Mouse (Mus musculus): ENCODE measurements around the gene Sorcs3. TPM values are rescaled to one million over a fixed set of nuclear protein-coding genes. Genes with fewer than 3 reads are reported as not detected.
A peak's percentile ranks its signal among the peaks of the same experiment; 100 is the strongest.

Sorcs3 gene
- total RNA-seq (2014; fragmentation: Nextera tagmentation) (not detected in 2 replicates), total RNA-seq (2017) (not detected in 2 replicates)

GRCm38 (mm10) chr19:48205929-48206814 lies at the start of gene Sorcs3:
TSS of gene Sorcs3 (plus strand) at chr19:48206025.
- ATAC-seq (replicated peaks; ENCODE audit: low FRiP score, low TSS enrichment, poor library complexity, severe bottlenecking): no peak

- ATAC-seq (replicated peaks; ENCODE audit: low FRiP score, low TSS enrichment, poor library complexity, severe bottlenecking): no peak
These were observed 40.5 kb upstream of the Sorcs3 start for GRCm38 (mm10) chr19:48165341-48165740.

DNA sequence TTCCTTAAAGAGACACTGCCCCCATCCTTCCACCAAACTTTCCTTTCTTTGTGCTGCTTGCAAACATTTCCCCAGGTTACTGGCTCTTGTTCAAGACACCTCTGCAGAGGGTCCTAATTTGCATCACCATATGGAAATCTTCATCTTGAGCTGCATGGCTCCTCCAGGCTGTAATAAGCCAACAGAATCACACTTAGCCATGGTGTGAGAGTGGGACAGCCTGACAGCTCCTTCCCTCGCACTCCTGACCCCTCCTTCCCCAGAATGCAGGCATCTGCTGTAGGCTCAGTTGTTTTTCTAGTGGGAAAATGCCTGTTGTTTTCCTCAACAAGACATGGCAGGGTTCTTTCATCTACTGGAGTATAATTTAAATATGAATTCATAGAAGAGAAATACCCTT lies 38.7 kb upstream of the Sorcs3 start:
- ATAC-seq (replicated peaks; ENCODE audit: low FRiP score, low TSS enrichment, poor library complexity, severe bottlenecking): no peak

DNA sequence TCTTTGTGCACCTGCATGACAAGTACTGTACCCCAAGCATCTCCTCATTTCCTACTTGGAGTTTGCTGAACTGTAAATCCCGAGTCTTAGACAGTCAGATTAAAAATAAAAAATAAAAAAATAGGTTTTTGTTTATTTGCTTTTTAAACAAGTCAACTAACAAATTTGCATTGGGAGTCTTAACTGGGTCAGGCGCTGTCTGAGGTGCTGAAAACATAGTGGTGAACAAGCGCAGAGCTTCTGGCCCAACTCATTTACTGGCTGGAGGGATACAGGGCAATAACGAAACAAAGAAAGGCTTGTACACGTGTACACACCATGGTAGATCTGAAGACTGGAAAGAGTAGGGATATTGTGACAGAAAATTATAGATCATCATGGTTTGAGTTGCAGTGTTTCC lies 37.5 kb upstream of the Sorcs3 start:
- no peak for ATAC-seq (replicated peaks; ENCODE audit: low FRiP score, low TSS enrichment, poor library complexity, severe bottlenecking)

DNA sequence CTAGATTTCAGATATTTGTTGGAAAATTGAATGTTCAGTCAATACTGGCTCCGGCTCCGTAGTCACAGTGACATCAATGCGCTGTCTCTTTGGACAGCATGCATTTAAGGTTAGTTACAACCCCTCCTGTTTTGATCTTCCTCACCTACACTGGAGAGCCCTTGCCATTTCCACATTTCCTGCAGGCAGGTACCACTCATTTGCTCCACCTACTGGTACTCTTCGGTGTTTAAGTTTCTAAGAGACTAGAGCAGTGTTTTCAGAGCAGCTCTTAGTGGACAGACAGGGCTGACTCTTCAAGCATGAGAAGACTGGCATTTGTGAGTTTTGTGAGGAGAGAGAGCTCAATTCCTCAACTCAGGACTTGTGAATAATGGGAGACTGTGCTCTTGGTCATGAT lies 31.1 kb upstream of the Sorcs3 start:
- no peak for ATAC-seq (replicated peaks; ENCODE audit: low FRiP score, low TSS enrichment, poor library complexity, severe bottlenecking)

DNA sequence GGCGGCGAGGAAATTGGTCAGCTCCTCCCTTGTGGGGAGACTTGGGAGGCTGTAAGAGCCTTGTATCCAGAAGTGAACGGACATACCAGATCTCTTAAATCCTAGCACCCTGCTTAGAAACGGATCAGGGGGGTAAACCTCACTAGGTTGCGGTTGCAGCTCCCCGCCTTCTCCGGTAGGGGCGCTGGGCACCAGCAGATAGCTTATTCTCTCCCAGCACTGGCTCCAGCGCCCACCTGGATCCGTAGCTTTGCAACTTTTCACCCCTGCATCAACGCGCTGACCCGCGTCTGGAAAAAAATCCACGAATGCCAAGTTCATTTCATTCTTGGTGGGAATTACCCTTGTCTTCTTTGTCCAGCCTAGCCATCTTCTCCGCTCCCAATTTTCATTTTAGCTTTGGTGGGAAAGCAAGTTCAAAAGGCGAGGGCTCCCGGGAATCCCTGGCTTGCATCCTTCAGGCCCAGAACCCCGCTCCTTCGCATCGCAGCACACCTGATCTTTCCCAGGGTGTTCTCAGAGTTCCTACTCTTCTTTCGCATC lies 1.8 kb upstream of the Sorcs3 start:
- ATAC-seq (replicated peaks; ENCODE audit: low FRiP score, low TSS enrichment, poor library complexity, severe bottlenecking): 0 out of 2 replicates have a peak, but pooled peaks have one; percentile 44

GRCm38 (mm10) chr19:48204476-48204875 lies 1.3 kb upstream of the Sorcs3 start:
- no peak for ATAC-seq (replicated peaks; ENCODE audit: low FRiP score, low TSS enrichment, poor library complexity, severe bottlenecking)

GRCm38 (mm10) chr19:48204892-48205761 lies 698 bp upstream of the Sorcs3 start:
- ATAC-seq (replicated peaks; ENCODE audit: low FRiP score, low TSS enrichment, poor library complexity, severe bottlenecking): no peak

DNA sequence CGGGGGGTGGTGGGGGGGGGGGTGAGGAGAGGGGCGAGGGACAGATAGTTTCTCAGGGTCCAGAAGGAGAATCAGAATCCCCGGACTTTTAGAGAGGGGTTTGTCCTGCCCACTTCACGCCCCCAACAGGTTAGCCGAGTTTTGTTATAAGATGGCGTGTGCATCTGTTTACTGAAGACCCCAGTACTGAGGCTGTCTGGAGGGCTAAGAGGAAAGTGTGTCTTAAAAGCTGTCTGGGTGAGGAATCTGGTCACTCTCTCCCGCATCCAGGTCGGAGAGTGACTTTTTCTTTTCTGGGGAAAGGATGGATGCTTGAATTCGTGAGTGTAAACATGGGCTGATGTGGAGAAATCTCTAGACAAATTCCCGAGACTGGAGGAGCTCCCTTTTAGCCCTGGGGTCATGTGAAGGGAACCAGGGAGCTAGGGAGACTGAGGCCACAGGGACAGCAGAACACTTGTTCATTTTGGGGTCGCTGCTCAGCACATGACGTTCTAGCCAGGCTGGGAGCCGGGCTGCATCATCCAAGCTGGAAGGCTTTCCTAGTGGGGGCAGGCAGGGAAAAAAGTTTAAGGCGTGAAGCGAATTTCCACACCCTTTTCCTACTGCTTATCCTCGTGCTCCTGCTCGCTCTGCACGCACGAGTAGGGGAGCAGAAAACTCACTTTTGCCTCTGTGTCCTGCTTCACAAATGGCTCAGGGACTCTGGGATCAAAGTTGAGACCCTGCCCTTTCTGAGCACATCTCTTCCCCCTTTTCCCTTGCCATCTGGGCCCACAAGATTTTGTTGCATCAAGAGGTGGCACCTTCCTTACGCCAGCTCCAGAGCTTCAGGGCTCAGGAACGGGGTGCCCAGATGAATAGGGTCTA lies 1.3 kb downstream of the Sorcs3 start:
- ATAC-seq (replicated peaks; ENCODE audit: low FRiP score, low TSS enrichment, poor library complexity, severe bottlenecking): no peak

GRCm38 (mm10) chr19:48207731-48208370 lies 2.0 kb downstream of the Sorcs3 start:
- ATAC-seq (replicated peaks; ENCODE audit: low FRiP score, low TSS enrichment, poor library complexity, severe bottlenecking): no peak

DNA sequence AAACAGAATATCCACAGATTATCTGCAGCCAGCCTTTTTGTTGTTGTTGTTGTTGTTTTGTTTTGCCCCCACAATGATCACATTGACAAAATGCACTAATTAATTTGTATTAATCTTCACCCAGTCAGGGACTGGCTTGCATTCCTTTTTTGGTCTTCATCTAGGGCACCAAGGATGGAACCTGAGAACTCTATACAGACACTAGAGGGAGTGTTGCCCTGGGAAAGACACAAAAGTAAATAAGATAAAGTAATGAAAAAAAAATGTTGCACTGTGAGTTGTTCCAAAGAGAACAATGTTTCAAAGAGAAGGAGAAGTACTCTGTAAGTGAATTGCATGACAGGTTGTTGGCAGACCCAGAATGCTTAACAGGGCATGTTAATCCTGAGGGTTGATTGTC lies 9.6 kb downstream of the Sorcs3 start:
- no peak for ATAC-seq (replicated peaks; ENCODE audit: low FRiP score, low TSS enrichment, poor library complexity, severe bottlenecking)

GRCm38 (mm10) chr19:48237786-48238372 lies 32.1 kb downstream of the Sorcs3 start:
- no peak for ATAC-seq (replicated peaks; ENCODE audit: low FRiP score, low TSS enrichment, poor library complexity, severe bottlenecking)

DNA sequence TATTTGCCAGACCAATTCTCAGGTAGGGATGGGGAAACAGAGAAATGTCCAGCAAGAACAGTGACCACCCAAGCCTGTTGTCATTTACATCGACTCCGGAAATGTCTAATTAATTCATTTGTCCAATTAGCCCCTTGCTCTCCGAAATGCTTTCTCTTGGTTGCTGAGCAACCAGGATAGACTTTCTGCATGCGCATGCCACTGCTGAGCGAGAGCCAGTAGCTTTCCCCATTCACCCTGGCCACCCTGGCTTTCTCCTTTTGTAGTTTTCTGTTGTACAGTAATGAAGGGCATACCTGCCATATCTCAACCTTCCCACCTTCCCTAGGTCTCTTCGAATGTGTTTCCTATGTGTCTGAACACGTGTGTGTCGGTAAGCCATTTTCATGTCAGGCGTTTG lies 32.6 kb downstream of the Sorcs3 start:
- no peak for ATAC-seq (replicated peaks; ENCODE audit: low FRiP score, low TSS enrichment, poor library complexity, severe bottlenecking)

DNA sequence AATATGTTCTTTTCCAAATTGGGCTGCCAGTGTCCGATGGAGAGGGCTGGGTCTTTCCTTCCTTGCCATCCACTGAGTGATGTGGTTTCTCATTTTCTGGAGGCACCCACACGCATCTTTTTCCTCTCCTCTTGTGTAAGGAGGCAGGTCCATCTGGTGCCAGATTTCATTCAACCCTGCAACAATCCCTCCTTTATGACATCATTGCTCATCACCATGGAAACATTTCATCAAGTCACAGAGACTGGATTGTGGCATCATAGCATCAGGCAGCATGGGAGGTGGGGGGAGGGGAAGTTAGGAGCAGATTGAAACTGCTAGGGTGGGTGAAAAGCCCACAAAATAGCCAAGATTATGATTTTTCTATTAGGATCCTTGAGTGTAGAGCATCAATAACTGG lies 35.1 kb downstream of the Sorcs3 start:
- ATAC-seq (replicated peaks; ENCODE audit: low FRiP score, low TSS enrichment, poor library complexity, severe bottlenecking): no peak

- ATAC-seq (replicated peaks; ENCODE audit: low FRiP score, low TSS enrichment, poor library complexity, severe bottlenecking): no peak
These were observed 38.2 kb downstream of the Sorcs3 start for GRCm38 (mm10) chr19:48244036-48244435.

- no peak for ATAC-seq (replicated peaks; ENCODE audit: low FRiP score, low TSS enrichment, poor library complexity, severe bottlenecking)
These were observed 53.4 kb downstream of the Sorcs3 start for GRCm38 (mm10) chr19:48259223-48259622.

DNA sequence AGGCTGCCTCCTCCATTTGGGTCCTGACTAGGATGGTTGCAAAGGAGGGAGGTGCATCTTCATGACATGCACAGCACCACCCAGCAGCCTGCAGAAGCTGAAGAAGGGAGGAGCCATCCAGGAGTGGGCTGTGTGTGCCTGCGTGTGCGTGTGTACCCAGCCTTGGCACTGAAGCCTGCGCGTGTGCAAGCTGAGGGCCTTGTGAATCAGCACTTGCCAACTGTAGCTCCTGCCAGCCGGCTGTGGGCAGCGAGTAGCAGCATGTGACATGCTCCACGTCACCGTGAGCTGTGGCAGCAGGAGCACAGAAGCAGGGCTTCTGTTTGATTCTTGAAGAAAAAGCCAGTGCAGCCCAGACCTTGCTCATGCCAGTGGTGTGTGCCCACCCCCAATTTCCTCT lies 54.8 kb downstream of the Sorcs3 start:
- no peak for ATAC-seq (replicated peaks; ENCODE audit: low FRiP score, low TSS enrichment, poor library complexity, severe bottlenecking)

GRCm38 (mm10) chr19:48263750-48264149 lies 57.9 kb downstream of the Sorcs3 start:
- ATAC-seq (replicated peaks; ENCODE audit: low FRiP score, low TSS enrichment, poor library complexity, severe bottlenecking): no peak

All from megakaryocyte-erythroid progenitor cell, adult 5-6 weeks (primary cell).